Mouse (Mus musculus): ENCODE data around the gene Tagln. TPM values are rescaled to one million over a fixed set of nuclear protein-coding genes. Genes with fewer than 3 reads are reported as not detected.

Tagln gene
- polyA plus RNA-seq, 1 experiment = 222 TPM

- Histone ChIP-seq H3K9me3 (replicated peaks; ENCODE audit: control insufficient read depth, insufficient read depth, low read length, poor library complexity, severe bottlenecking) (no peaks in the 10 kb centered on the region), H3K9ac (ENCODE audit: low read depth, poor library complexity, severe bottlenecking) (peak overlapping the region; percentile 82), H3K4me1 (ENCODE audit: control insufficient read depth, insufficient read depth, low read length) (no peaks in the 10 kb centered on the region), H3K4me3 (ENCODE audit: low read depth, low read length) (peak overlapping the region; percentile 51), H3K27me3 (ENCODE audit: control insufficient read depth, insufficient read depth, low read length, poor library complexity, severe bottlenecking) (no peaks in the 10 kb centered on the region), H3K27ac (ENCODE audit: insufficient read depth, low read length) (peak overlapping the region; percentile 37; the same call in 1 of the 2 replicates), H3K36me3 (ENCODE audit: control insufficient read depth, insufficient read depth, low read length, poor library complexity, severe bottlenecking) (peaks cover 3% of the 10 kb centered on the region; the same call in 1 of the 2 replicates)
- TF ChIP-seq POLR2A (IDR thresholded peaks at IDR 0.05; ENCODE audit: insufficient read depth, low read length) (no peak), EP300 (IDR thresholded peaks at IDR 0.05; ENCODE audit: insufficient read depth, low read depth, low read length) (no peak), CTCF (IDR thresholded peaks at IDR 0.05; ENCODE audit: low read depth, low read length) (no peak)
Measured at GRCm38 (mm10) chr9:45905811-45906237, 30.0 kb downstream of the Tagln start.

GRCm38 (mm10) chr9:45905196-45905595, 30.7 kb downstream of the Tagln start:
- no peak overlapping the region for H3K9ac ChIP-seq (ENCODE audit: low read depth, poor library complexity, severe bottlenecking)
- H3K4me1 ChIP-seq (ENCODE audit: control insufficient read depth, insufficient read depth, low read length) = no peaks in the 10 kb centered on the region
- H3K27me3 ChIP-seq (ENCODE audit: control insufficient read depth, insufficient read depth, low read length, poor library complexity, severe bottlenecking) = no peaks in the 10 kb centered on the region
- no peak overlapping the region for H3K4me3 ChIP-seq (ENCODE audit: low read depth, low read length)
- TF ChIP-seq EP300 (IDR thresholded peaks at IDR 0.05; ENCODE audit: insufficient read depth, low read depth, low read length) (no peak), POLR2A (IDR thresholded peaks at IDR 0.05; ENCODE audit: insufficient read depth, low read length) (no peak), CTCF (IDR thresholded peaks at IDR 0.05; ENCODE audit: low read depth, low read length) (no peak)
- H3K36me3 ChIP-seq (ENCODE audit: control insufficient read depth, insufficient read depth, low read length, poor library complexity, severe bottlenecking) = no peaks in the 10 kb centered on the region
- no peak overlapping the region for H3K27ac ChIP-seq (ENCODE audit: insufficient read depth, low read length)
- no peaks in the 10 kb centered on the region for H3K9me3 ChIP-seq (replicated peaks; ENCODE audit: control insufficient read depth, insufficient read depth, low read length, poor library complexity, severe bottlenecking)

- Histone ChIP-seq H3K4me1 (ENCODE audit: control insufficient read depth, insufficient read depth, low read length) (no peaks in the 10 kb centered on the region), H3K4me3 (ENCODE audit: low read depth, low read length) (no peak overlapping the region), H3K36me3 (ENCODE audit: control insufficient read depth, insufficient read depth, low read length, poor library complexity, severe bottlenecking) (peaks cover 13% of the 10 kb centered on the region), H3K27me3 (ENCODE audit: control insufficient read depth, insufficient read depth, low read length, poor library complexity, severe bottlenecking) (no peaks in the 10 kb centered on the region), H3K9ac (ENCODE audit: low read depth, poor library complexity, severe bottlenecking) (no peak overlapping the region), H3K27ac (ENCODE audit: insufficient read depth, low read length) (no peak overlapping the region), H3K9me3 (replicated peaks; ENCODE audit: control insufficient read depth, insufficient read depth, low read length, poor library complexity, severe bottlenecking) (no peaks in the 10 kb centered on the region)
- TF ChIP-seq POLR2A (IDR thresholded peaks at IDR 0.05; ENCODE audit: insufficient read depth, low read length) (no peak), EP300 (IDR thresholded peaks at IDR 0.05; ENCODE audit: insufficient read depth, low read depth, low read length) (no peak), CTCF (IDR thresholded peaks at IDR 0.05; ENCODE audit: low read depth, low read length) (no peak)
Measured at GRCm38 (mm10) chr9:45893681-45894080, 42.2 kb downstream of the Tagln start.

Other genes starting within 250 kb of the Tagln start
- gene Cep164, start 107.4 kb downstream of the Tagln start, polyA plus RNA-seq (2011; ENCODE audit: insufficient read depth, insufficient read length, low read depth, missing spikeins) = 32.5 and 33.4 TPM in 2 replicates
- 14.3 and 18.8 TPM in 2 replicates for gene Bace1, start 97.5 kb downstream of the Tagln start, polyA plus RNA-seq (2011; ENCODE audit: insufficient read depth, insufficient read length, low read depth, missing spikeins)
- 9.2 and 9.8 TPM in 2 replicates for gene Pcsk7, start 29.6 kb downstream of the Tagln start, polyA plus RNA-seq (2011; ENCODE audit: insufficient read depth, insufficient read length, low read depth, missing spikeins)
- 40.5 and 43.0 TPM in 2 replicates for gene Rnf214, start 29.1 kb downstream of the Tagln start, polyA plus RNA-seq (2011; ENCODE audit: insufficient read depth, insufficient read length, low read depth, missing spikeins)
- 89.9 and 93.6 TPM in 2 replicates for gene Sidt2, start 19.2 kb upstream of the Tagln start, polyA plus RNA-seq (2011; ENCODE audit: insufficient read depth, insufficient read length, low read depth, missing spikeins)
- gene Pafah1b2, start 76.6 kb upstream of the Tagln start, polyA plus RNA-seq (2011; ENCODE audit: insufficient read depth, insufficient read length, low read depth, missing spikeins) = 76.6 and 77.0 TPM in 2 replicates
- gene Sik3, start 76.8 kb upstream of the Tagln start, polyA plus RNA-seq (2011; ENCODE audit: insufficient read depth, insufficient read length, low read depth, missing spikeins) = 23.2 and 28.1 TPM in 2 replicates